Mouse (Mus musculus) monocyte, adult 2 months (primary cell): ENCODE results near the gene Rgn.

ENCODE experiments used
- DNase-seq, 2 experiments: peaks; one replicate each; pipeline ENCODE4 v3.0.0; 2022; ENCODE audit warnings: low spot score in 2 of 2, low read depth in 1 of 2

Rgn gene

DNA sequence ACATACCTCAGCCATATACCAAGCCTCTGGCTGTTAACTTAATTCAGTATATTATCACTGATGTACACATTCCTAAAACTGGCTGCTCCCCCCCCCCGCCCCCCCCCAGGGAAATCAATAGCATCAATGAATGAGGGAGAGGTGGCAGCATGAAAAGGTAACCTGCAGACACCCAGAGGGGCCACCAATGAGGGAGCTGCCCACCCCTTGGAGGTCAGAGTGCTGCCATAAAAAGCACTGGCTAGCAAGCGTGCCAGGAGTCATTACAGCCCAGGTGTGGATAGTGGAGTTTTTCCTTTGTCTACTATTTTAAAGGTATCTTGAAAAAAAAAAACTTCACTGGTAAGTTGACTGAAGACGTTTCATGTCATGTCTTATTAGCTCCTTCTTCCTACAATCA lies at the start of gene Rgn:
TSS of gene Rgn (plus strand) at position 256 of the 400 bp plus-strand sequence.
- no peak for DNase-seq

DNA sequence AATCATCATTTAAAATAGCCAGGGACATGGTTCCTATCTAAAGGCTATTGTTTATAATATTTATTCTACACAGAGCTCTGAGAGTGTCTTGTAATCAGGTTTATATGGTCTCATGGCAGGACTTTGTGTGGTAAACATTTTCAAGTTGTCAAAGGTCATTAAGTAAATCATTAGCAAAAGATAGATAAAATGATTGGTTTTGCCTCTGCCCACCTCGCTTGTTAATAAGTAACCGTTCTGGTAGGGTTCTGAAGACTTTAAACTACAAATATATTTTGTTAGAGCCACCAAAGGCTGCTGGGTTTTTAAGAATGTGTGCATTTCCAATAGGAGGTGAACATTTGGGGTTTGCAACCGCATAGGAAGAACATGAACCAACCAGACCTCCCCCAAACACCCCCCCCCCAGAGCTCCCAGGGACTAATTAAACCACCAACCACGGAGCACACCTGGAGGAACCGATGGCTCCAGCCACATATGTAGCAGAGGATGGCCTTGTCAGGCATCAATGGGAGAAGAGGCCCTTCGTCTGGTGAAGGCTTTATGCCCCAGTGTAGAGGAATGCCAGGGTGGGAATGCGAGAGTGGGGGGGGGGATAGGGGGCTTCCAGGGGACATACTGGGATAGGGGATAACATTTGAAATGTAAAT lies 29.2 kb upstream of the Rgn start:
- no peak for DNase-seq

DNA sequence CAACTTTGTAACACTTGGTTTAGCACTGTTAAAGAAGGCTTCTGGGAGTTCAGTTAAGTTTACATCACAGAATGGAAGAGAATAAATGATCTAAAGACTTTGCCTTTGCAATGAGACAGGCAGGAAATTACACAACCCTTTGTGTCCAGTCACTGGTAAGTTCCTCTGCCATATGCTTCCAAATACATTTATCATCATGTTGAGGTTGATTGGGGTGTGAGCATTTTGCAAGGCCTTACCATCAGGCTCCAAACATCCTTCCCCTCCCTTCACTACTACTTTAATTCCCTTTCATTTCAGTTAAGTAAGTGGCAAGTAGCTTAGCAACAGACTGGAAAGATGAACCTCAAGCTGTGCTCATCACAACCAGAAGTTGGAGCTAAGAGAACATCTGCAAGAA lies 28.0 kb upstream of the Rgn start:
- DNase-seq = no peak

DNA sequence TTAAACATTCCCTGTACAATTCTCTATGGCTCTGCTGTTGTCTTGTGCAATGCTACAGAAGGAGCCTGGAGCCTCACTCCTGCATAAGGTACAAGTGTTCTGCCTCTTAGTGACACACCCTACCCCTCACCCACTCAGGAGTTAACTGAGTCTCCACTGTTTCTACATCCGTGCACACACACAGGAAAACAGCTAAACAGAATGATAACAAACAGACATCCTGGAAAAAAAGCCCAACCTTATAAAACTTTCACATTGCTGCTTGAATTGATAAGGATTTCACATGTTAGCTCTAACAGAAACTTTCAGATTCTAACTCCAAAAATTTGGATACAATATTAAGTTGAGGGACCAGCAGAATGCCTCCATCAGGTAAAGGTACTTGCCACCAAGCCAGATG lies 17.0 kb upstream of the Rgn start:
- no peak for DNase-seq

DNA sequence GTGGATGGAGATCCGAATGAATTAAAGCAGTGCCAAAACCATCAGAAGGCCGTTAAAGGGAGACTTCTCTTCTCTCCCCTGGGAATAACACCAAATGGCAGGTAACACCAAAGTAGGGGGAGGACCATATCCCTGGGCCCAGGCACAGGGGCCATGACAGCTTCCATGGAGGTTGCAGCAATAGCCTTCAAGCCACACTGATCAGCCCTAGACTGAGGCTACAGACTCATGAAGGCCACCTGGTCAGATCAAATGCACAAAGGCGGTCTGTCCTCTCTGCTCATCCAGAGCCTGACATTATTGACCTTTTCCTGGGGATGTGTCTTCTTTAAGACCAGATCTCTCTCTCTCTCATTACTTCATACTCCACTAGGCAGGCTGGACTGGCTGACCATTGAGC lies 5.7 kb upstream of the Rgn start:
- no peak for DNase-seq

DNA sequence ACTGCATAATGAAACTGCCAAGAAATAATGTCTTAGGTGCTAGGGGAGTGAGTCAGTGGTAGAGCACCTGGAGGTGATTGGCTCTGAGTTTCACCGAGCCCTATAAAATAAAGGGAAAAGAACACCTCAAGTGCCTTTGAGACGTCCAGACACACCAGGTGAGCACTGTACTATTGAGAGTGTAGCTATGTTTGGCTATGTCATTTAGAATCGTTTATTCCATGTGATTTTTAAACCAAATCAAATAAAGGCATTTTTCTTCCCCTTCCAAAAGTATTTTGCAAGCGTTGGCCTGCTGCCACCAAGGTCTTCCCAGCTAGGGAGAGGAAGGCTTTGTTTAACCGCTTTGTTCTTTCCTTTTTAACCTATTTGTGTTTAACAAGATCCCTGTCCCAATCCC lies 2.0 kb upstream of the Rgn start:
- no peak for DNase-seq

DNA sequence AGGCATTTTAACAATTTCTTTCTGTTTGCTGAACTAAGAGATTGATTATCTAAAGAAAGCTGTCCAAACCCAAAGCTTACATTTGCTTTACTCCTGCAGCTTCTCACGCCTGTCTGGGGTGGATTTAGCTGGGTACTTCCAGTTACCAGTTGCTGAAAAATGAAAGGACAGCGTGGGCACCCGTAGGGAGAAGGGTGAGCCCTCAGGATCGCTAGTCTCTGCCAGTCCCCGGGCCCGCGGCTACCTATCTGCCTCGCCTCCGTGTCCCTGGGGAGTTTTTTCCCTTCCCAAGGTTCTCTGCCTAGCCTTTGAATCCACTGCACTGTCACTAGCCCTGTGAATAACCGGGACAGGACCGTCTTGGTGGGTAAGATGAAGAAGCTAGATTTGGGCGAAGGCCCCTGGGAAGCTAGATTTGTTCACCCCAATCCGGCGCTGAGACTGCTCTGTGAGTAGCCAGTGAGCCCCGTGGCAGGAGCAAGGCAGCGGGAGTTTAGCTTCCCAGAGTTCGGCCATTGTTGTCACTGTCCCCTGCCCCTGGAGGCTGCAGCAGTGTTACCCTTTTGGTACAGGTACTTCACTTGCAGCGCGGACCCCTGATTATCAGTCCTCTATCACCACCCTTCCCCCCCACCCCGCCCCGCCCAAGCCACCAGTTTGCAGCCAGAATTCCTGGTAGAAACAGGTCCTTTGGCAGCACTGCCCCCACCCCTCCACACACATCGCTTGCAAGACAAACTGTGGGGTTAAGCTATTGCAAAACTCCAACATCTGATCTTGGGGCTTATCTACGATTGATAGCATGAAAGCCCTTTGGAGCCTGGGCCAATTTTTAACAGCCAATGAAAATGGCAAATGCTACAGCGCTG lies 1.3 kb upstream of the Rgn start:
- DNase-seq = no peak

DNA sequence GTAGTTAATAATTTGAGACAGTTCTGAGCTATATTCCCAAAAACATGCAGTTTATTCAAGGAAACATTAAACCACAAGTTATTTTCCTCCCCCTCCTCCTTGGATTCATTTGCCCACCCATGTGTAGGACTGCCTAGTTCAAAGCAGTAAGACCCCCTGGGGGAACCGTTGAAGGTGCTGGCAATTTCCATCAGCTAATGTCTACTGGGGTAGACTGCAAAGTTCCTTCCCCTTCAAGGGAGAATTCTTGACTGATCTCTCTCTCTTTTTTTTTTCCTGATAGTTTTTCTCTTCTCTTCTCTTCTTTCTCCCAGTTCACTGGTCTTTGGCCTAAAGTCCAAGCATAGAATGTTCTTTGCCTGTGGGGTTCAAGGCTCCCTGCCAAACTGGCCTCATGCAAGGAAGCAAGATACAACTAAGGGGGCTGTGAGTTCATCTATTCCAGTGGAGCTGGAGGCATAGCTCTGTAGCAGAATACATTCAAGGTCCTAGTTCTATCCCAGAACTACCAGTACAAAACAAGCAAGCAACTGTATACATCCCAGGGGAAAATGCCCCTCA lies 627 bp upstream of the Rgn start:
- no peak for DNase-seq

DNA sequence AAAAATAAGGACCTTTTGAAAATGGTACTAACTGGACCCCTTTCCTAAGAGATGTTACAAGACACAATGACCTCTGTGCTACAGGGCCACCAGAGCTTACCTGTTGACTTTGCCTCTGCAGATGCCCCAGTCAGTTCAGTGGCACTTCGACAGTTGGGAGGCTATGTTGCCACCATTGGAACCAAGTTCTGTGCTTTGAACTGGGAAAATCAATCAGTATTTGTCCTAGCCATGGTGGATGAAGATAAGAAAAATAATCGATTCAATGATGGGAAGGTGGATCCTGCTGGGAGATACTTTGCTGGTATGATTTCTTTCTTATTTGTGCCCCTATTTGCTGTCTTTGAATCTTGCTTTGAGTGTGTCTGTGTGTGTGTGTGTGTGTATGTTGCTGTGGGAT lies 2.6 kb downstream of the Rgn start:
- no peak for DNase-seq

DNA sequence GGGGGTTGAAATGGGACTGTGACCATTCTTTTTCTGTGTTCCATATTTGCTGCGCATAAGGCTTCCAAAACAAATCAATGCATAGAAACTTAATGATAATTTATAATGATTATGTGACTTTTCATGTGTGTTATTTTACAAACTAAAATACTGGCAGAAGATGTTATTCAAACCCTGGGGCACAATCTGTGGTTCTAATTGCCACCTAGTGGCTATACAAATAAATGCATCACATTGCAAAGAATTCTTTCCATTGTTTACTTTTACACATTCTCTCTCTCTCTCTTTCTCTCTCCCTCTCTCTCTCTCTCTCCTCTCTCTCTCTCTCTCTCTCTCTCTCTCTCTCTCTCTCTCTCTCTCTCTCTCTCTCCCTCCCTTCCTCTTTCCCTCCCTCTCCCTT lies 12.3 kb downstream of the Rgn start:
- no peak for DNase-seq

DNA sequence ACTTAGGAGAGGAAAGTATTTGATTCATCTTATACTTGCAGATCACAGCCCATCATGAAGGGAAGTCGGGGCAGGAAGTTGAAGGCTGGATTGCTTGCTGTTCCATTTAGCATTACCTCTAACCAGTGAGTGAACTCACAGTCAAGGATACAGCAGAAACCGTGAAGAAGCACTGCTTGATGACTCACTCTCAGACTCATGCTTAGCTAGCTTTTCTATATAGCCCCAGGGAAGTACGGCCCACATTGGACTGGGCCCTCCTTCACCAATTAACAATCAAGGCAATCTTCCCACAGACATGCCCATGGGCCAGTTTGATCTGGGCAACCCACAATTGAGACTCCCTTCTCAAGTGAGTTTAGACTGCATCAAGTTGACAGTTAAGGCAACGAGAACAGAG lies 14.4 kb downstream of the Rgn start:
- DNase-seq = no peak

DNA sequence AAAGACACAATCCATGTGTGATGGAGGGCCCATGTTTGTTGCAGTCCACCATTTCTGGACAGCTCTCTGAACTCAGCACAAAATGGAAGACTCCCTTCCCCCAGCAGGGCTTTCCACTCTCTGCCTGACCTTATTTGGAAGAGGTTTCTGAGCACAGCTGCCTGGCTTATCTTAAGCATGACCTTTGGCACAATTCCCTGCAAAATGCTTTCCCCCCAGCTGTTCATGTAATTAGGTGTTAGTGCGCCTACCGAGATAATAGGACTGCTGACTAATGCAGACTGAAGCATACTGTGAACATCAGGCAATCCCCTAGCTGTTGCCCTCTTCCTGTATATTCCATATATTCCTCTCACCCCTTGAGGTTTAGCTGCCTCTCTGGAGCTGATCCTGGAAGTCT lies 21.4 kb downstream of the Rgn start:
- no peak for DNase-seq

DNA sequence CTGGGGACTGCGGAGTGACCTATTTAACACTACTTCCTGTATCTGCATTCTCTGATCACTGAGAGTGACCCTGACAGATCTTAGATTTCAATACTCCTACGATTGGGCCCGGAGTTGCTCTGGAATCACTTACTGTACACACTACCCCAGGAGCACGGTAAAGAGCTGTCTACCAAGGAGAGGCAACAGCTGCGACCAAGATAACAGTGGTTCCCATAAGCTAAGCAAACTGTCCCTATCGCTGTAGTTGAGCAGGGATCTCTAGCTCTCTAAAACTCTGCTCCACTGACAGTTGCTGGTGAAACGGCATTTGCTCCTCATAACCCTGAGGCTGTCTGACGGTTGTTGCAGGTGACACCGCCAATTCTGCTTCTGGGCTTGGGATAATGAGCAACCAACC lies 23.1 kb downstream of the Rgn start:
- DNase-seq = no peak

DNA sequence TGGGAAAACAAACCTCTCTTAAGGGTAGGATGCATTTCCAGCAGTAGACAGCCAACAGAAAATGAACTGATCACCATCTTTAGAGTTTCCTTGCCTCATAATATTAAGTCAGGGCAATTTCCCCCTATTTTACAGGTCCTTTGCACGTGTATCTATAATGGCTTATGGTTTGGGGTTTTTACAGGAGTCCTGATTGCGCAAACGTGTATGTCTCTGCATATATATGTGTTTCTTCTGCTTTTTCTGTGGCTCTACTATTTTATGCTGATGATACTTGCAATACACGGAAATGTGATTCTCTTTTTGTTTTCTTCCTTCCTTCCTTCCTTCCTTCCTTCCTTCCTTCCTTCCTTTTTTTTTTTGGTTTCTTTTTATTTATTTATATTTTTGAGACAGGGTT lies 24.3 kb downstream of the Rgn start:
- DNase-seq = no peak

DNA sequence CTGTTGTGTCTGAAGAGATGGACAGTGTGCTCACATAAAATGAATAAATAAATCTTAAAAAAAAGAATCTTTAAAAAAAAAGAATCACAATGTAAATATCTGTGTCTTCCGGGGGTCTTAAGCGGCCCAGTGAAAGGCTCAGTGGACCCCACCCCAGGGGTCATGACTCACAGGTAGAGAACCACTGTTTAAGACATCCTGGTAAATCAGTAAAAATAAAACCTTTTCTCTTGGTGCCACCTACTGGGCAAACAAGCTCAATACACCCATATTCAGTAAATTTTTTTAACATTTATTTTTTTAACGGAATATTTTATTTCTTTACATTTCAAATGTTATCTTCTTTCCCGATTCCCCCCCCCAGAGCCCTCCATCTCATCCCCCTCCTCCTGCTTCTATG lies 38.4 kb downstream of the Rgn start:
- no peak for DNase-seq

DNA sequence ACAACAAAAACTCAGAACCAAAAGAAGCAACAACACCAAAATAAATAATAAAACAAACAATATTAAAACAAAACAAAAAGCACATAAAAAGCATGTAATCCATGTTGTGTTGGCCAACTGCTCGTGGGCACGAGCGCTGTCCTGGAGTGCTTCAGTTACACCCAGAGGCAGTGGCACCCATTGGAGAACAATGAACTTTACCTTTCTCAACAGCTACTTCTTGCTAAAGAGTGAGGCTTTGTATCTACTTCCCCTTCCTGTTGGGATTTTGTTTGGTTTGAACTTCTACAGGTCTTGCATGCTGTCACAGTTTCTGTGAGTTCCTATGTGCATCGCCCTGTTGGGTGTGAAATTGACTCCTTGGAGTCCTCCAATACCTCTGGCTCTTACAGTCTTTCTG lies 58.9 kb downstream of the Rgn start:
- no peak for DNase-seq
